Mouse (Mus musculus) layer of hippocampus, adult 18-20 months (tissue): ENCODE results near the gene Cdk18. TPM values are rescaled to one million over a fixed set of nuclear protein-coding genes. Genes with fewer than 3 reads are reported as not detected.

Experiments
- DNase-seq, 2 experiments: peaks; one replicate each; pipeline ENCODE4 v3.0.0; 2022; ENCODE audit warnings: low spot score in 2 of 2
- total RNA-seq, 2 experiments: library from RNA; stranded (reverse); gene quantifications; 2 replicates each; pipeline ENCODE4 v1.2.3; 2021

Gene Cdk18
- total RNA-seq, 2 experiments from 2014 or later = 21.7 to 29.2 TPM

DNA sequence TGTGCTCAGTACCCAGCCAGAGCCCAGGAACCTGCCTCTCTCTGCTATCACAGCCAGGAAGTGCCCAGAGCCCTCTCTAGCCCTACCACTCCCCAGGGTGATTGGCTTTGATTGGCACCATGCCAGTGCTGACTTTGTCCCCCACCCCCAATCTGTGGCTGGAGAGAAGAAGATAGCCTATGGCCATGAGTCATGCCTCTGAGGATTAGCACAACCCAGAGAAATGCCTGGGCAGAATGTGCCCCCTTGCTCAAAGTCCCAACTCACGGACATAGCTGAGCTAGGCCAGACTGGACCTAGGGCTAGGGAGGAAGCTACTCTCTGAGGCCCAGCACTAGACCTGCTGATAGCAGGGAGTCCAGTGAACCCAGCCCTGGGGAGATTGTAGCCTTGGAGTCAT lies 10.7 kb upstream of the Cdk18 start:
- no peak for DNase-seq

DNA sequence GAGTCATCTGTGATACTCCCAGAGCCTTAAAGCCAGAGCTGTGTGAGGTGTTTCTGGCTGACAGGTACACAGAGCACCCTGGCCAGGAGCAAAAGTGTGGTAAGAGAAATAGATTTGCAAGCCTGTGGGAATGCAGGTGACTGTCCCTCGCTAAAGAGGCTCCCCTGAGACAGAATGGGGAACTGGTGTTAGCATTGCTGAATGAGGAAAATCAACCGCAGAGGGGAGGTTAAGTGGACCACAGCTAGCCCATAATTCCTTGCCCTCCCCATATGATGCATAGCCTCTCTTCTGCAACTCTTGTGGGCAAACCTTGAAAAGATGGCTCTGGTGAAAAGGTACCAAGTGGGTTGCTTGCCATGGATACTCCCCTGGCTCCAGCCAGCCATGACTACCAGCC lies 9.9 kb upstream of the Cdk18 start:
- no peak for DNase-seq

DNA sequence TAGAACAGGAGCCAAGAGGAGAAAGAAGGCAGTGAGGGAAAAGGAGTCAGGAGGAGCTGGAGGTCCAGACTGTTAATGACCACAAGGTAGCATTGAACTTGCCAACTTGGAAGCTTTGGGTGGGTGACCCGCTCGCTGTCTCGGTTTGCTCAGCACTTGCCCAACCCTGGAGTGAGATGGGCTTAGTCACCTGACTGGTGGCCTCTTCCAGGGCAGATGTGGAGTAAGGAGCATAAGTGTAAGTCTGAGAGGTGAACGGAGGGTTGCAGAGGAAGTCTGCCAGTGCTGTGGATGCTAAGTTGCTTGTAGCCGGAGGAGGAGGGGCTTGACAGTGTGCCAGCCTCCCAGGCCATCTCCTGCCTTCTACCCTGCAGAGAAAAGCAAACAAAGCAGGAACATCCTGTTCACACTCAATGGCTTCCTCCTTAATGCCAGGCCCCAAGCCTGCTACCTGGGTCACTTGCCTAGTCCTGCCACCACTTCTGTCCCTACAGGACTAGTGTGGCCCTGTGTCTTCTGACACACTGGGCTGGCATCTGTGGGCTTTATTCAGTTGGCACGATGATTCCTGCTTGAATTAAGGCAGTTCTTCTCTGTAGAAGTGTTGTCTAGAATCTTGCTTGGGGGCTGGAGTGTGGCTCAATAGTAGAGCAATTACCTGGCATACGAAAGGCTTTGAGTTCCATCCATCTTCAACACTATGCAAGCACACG lies 6.6 kb upstream of the Cdk18 start:
- DNase-seq = no peak

DNA sequence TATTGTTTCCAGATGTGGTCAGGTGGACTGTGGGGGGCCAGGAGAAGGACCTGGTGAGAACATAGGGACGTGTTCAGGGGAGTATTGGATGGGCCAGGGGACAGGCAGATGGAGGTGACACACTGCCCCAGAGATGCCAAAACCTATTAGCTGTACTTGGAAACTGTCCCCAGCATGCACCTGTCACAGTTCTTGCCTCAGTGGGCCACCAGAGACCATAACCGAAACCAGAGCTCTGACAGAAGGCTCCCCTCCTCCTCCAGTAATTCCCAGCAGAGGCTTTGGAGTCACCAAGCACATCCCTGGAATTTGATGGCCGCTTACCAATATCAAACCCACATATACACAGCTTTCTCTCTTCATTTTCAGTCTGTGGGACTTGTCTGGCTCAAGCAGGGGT lies 5.4 kb upstream of the Cdk18 start:
- no peak for DNase-seq

DNA sequence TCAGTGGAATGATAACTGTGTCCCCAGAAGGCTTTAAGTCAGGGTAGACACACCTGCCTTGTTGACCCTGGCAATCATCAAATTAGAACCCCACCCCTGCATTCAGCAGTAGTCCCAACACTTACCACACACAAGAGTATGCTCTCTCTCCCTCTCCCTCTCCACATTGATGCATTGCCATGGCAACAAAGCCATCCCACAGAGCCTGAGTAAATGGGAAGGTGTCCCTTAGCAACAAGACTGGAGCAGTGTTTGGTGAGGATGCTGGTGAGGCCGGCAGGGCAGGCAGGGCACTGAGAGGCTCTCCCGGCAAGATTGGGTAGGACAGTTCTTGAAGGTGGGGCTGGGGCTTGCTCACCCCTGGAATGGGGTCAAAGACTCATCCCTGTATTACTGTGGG lies 4.7 kb upstream of the Cdk18 start:
- DNase-seq = peak; percentile 71 to 78

DNA sequence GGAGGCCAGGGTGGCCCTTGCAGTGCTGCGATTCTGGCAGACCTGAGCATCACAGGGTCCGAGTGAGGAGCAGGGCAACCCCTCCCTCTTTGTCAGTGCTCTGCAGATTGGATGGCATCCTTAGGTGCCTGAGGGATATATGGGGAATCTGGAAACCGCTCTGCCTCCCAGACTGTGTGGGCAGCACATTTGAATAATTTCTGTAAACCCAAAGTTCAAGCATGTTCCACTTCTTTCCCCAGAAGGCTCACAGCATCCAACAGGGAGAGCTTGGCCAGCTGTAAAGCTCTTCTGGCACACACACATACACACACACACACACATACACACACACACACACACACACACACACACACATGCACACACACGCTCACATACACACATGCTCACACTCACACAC lies 4.2 kb upstream of the Cdk18 start:
- no peak for DNase-seq

DNA sequence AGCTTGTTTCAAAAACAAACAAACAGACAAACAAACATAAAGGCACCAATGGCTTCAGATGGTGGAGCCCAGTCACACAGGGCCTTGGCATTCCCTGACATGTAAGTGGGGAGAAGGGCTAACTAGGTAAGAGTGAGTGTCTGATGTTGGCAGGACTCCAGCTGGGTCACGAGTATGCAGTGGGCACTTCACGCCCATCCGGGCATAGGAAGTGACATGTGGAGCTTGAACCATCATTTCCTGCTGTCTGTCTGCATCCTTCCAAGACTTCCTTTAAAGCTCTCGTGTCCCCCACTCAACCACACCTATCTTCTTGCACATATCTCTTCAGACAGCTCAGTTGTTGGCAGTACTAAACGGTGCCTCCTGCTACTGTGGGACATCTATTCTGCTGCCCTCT lies 3.6 kb upstream of the Cdk18 start:
- no peak for DNase-seq

DNA sequence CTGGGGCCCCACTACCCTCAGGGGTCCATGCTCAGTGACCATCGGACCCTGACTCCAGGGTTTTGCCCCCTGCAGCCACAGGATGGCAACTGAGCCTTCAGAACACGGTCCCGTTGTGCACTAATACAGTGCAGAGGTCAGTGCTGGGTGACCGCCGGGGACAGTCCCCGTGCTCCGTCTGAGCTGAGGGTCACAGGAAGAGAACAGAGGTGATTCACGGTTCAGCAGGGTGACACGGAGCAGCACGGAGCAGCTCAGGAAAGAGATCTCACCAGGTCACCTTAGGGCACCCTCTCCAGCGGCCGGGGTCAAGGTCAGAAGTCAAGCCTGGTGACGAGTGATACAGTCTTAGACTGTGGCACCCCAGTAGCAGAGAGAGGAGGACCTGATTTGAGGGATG lies 2.3 kb upstream of the Cdk18 start:
- DNase-seq = no peak

DNA sequence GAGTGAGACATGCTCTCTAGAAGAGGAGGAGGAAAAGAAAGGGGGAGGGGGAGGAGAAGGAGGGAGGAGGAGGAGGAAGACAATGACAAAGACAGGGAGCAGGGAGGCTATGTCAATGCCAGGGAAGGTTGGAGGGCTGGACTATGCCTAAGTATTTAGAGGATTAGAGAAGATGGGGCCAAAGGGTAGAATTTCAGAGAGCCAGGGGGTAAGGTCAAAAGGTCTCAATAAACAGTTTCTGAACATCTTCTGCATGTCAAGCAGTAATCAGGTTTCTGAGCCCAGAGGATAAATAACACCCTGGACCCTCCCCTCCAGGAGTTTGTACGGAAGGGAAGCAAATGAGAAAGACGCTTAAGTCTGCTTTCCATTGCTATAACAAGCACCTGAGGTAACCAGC lies 1.7 kb upstream of the Cdk18 start:
- DNase-seq = no peak

DNA sequence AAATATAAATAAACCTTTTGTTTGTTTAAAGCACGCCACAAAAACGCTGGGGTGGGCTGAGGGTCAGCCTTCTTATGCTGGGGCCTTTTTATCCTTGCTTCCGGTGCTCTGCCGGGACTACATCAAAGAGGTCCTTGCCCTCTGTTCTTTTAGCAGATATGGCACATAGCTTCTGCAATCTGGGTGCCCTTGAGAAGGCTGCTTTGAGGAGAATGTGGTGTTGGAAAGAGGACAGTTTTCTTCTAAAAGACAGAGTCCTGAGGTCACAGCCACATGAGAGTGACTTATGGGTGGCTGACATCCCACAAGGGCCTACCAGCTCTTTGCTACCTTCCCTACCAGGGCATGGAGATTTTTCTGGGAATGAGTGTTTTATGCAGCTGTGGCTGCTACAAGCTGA lies 1.1 kb upstream of the Cdk18 start:
- DNase-seq = no peak

DNA sequence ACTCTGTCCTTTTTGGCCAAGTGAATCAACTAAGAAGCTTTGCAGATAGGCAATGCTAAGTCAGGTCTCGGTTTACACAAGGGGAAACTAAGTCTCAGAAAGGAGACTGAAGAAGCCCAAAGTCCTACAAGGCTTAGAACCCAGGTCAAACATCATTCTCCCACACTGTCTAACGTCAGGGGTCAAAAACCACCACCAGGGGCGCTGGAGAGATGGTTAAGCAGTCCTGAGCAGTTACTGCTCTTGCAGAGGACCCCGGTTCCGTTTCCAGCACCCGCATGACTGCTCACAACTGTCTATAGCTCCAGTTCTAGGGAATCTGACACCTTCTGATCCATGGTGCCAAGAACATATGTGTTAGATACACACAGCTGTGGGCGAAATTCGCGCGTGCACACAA lies 687 bp upstream of the Cdk18 start:
- DNase-seq = no peak

DNA sequence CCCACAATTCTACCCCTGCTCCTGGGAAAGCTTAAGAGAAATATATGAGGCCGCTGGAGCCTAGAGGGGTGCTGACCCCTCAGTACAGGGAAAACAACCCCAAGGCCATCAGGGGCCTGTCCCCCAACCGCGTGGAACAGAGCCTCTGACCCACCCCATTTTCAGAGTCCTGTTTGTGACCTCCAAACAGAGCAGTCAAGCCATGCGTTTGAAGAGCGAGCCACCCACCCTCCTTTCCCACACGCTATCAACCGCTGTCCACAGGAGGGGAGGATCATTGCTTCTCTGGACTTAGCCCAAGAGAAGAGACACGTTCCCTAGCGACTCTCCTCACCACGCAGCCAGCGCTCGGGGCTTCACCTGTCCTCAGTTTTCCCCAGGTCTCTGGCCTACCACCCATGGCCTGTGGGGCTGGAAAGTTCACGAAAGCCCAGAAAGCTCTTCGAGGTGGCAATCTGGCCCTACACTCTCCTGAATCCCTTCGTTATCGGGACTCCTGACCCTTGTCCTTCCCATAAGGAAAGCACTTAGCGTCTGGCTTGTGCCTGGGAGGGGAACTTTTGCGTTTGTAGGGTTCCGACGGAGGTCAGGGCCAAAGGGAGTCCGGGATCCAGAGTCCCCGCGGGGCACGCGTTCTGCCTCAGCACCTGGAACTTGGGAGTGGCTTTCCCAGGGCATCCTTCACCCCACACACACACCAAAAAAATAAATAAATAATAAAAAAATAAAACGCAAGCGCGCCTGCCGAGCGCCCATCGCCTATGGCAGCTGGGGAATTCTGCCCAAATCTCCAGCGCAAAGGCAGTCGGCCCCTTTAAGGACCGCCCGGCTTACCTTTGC lies 688 bp downstream of the Cdk18 start:
- no peak for DNase-seq

DNA sequence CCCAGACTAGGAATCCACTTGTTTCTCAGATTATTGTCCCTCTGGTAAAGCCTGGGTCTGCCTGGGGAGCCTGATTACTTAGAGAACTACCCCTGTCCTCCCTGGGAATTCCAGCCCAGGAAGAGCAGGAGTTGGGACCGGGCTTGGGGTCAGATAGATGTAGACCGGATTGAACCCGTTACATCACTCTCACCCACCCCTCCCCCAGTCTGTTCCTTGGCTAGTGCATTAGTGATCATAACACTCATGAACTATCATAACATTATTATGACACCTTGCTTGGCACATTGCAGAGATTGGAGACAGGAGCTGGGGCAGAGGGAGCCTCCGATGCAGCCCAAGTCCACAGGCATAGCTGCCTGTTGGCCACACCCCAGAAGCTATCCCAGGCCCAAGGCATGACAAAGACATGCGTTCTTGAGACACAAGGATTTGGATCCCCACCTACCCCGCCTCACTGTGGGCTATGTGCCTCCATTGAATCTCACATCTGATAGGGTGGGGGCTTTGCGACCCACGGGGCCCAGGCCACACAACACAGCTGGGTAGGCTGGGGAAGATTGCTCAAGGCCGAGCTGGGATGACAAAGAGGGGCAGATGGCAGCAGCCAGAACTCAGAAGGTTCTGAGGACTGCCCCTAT lies 1.4 kb downstream of the Cdk18 start:
- DNase-seq = no peak

DNA sequence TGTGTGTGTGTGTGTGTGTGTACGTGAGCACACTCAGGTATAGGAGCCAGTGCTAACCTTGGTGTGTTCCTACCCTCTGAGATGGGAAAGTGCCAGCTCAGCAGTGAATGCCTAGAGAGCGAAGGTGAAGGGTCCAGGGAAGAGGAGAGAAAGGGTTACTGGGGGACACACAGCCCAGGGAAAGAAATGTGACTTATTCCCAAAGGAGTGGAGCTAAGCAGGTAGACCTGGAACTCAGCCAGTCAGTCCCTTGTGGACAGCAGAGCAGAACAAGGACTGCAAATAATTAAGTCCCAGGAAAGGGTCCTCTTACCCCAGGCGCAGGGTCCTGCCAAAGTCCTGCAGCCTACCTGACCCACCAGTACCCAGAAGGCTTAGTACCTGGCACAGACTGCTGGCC lies 2.6 kb downstream of the Cdk18 start:
- DNase-seq = no peak

DNA sequence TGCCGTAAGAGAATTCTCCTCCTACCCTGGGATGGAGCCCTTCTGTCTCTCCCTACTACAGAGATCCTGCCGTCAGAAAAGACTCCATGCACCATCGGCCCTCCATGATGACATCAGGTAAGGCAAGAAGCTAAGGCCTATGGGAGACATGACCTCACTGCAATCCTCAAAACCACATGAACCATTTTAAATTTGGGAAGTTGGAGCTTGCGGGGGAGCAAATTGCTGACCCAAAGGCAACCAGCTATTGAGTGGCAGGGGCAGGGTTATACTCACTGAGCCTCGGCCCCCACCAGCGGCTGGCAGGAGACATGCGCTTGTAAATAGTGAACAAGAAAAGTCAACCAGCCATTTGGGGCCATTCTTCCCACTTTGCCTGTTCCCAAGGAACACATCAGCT lies 3.9 kb downstream of the Cdk18 start:
- DNase-seq = no peak

DNA sequence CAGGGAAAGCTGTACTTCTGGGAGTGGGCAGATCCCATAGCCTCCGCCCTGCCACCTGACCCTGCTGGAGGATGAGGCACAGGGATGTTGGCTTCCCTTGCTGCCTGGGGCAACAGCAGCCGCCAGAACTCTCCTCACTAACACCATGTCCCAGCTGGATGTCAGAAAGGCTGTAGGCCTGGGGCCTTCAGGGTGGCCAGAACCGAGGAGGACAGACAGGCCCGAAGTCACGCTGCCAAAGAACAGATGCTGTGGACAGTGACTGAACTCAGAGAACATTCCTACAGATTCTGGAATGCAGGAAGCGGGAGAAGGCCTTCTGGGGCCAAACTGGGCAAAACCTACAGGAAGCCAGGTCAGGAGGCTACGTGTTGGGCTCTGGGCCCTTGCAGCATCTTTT lies 11.2 kb downstream of the Cdk18 start:
- no peak for DNase-seq

DNA sequence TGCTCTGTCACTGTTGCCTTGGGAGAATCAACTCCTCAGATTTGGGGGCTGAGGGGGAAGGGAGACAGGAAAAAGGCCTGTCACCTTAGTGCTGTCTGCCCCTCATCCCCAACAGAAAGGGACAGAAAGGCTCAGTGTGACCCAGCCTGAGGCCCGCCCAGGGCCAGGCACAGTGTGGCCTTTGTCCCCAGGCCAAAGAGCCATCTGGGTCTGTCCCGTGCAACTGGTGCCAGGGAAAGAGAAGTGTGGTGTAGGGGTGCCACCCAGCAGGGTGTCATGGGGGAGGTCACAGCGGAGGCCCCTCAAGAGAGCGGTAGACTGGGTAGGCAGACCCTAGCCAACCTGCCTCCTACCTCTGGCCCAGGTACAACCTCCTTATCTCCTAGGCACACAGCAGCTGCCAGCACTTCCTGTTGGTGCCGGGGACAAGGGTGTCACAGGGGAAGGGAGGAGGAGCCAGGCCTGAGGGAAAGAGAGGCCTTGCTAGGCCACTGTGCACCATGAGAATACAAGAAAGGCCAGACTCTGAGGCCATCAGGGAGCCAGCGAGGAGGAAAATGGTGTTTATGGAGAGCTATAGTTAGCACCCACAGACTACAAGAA lies 13.6 kb downstream of the Cdk18 start:
- DNase-seq = peak in 1 of 2 experiments; percentile 49

DNA sequence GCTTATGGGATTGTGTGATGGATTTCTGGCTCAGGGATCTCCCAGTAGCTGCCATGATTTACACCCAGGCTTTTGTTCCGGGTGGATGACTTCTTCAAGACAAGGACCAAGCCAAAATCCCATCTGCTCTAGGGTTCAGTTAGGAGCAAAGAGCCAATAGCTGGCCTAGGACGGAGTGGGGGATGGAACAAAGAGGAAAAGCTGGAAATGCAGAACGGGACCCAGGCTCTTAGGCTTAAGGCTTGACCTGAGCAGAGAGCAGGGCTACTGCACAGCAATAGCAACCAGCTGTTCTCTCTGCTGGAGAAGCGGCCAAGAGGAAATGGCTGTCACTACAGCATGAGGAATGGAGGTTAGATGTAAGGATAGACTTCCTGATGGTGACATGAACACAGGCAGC lies 14.2 kb downstream of the Cdk18 start:
- DNase-seq = no peak

DNA sequence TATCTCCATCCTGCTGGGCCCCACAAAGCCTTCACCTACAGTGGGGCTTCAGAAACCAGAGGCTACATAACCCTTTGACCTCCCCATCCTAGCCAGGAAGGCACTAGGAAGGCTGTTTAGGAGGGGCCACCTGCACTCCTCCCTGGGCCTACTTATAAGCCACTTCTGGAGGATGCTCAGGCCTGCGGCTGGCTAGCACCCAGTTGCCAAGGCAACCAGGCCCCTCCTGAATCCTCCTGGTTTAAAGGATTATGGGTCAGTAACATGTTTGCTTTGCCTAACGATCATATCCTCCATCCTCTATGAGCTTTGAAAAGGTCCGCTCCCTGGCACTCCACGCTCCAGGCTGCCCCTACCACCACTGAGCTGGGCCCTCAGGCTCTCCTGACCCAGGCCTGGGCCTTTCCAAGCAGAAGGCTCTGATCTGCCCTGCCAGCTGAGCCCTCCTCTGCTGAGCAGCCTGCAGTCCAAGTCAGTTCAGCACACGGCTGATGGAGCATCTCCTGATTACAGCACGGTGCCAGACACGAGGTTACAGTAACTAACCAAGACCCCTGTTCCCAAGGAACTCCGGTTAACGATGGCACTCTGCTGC lies 16.0 kb downstream of the Cdk18 start:
- no peak for DNase-seq

DNA sequence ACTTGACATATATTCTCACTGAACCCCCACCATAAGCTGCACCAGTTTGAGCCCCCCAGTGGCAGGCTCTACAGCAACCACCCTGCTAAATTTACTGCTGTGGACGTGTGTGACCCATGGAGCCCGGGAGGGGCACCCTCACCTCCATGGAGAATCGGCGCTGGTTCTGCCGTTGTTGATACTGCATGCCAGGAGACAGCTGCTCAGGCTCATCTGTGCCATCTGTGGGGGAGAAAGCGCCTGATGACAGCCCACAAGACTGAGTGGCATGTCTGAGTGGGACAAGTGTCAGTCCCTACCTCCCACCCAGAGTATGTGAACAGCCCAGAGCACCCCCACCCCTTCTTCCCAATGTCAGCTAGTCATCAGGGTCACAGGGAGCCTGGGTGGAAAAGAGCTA lies 17.6 kb downstream of the Cdk18 start:
- DNase-seq = peak; percentile 58 to 75

DNA sequence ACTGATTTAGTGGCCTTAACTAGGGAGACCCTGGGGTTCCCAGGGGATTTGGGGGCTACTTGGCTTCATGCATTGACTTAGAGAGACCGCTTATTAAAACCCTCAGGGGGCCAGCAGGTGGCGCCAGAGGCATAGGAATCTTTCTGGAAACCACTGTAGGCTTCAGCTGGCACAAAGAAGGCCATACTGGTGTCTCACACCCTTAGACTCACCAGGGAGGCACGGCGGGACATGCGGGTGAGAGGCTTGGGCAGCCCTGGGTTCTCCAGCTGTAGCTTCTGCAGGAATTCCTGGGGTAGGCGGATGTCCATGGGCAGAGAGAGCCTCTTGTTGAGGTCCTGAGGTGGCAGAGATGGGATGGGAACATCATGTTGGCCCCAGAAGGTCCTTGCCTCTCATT lies 18.2 kb downstream of the Cdk18 start:
- peak; percentile 74 to 94 for DNase-seq

DNA sequence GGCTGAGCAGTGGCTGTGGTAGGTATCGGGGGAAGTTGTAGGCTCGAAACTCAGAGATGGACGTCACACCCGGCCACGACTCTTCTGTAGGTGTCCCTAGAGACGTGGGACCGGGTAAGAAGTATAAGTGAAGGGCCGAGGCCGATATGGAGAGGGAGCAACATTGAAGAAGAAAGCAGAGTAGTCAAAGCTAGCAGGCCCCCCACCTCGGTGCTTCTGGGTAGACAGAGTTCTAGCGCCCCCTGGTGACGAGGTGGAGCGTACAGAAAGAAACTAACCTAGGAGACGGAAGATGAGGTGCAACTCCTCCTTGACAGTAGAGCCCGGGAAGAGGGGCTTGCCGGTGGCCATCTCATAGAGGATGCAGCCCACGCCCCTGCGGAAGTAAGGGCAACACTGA lies 22.9 kb downstream of the Cdk18 start:
- DNase-seq = peak in 1 of 2 experiments; percentile 78
